In genomic region chr4:114666979-114667328, GRCm38 (mm10) we compare ENCODE assay signal across 10 mouse cellular contexts.
DNase-seq lines count a peak whose midpoint lies in the region; ATAC-seq and TF ChIP-seq lines count a peak whose summit lies in the region.
"Had no signal": no experiment of that assay in that cellular context is flagged by ENCODE, and none has a peak within 500 bp of the region (broad histone marks: within the 10 kb centered on the region; RNA-seq: fewer than 3 reads in every experiment).

No protein-coding gene starts in this region.

- H3K27me3 ChIP-seq in lung, embryonic 15.5 days, result peaks cover 57% of the 10 kb centered on the region
- H3K27me3 ChIP-seq in forebrain, embryonic 13.5 days, result peaks cover 96% of the 10 kb centered on the region
- H3K27me3 ChIP-seq in limb, embryonic 14.5 days (ENCODE audit: control insufficient read depth, insufficient read depth, low read length), result peaks cover 76% of the 10 kb centered on the region

- no peaks in the 10 kb centered on the region for H3K36me3 ChIP-seq in lung, embryonic 15.5 days
- no peaks in the 10 kb centered on the region for H3K36me3 ChIP-seq in forebrain, embryonic 13.5 days (ENCODE audit: poor library complexity, severe bottlenecking)
- no peaks in the 10 kb centered on the region for H3K36me3 ChIP-seq in limb, embryonic 14.5 days (ENCODE audit: control insufficient read depth, insufficient read depth, low read length)

- peak overlapping the region; percentile 47 for H3K4me2 ChIP-seq in lung, embryonic 15.5 days
- H3K4me2 ChIP-seq in forebrain, embryonic 13.5 days, result peak overlapping the region; percentile 50
- H3K4me2 ChIP-seq in limb, embryonic 14.5 days (replicated peaks; ENCODE audit: low read depth, low read length, severe bottlenecking), result peak overlapping the region; percentile 40

- H3K9ac ChIP-seq in lung, embryonic 15.5 days, result no peak overlapping the region
- H3K9ac ChIP-seq in forebrain, embryonic 13.5 days, result no peak overlapping the region
- 0 out of 2 replicates have a peak overlapping the region, but pooled peaks have one; percentile 31 for H3K9ac ChIP-seq in limb, embryonic 14.5 days (ENCODE audit: low read depth, low read length, severe bottlenecking)

- peak; percentile 14; the same call in 1 of the 2 replicates for ATAC-seq in lung, embryonic 15.5 days (ENCODE audit: borderline replicate concordance, extremely low read depth, low FRiP score, low TSS enrichment)
- no peak; the same call in 1 of the 2 replicates for ATAC-seq in forebrain, embryonic 13.5 days
- no peak for ATAC-seq in limb, embryonic 14.5 days (ENCODE audit: low FRiP score, low read depth)
- ATAC-seq: activated CD4-positive, CD25-positive, alpha-beta regulatory T cell, adult 4 months had no signal

- 18% methylated on average over 13 of the region's 13 CpGs for WGBS in lung, embryonic 15.5 days
- WGBS in forebrain, embryonic 13.5 days, result 3% methylated on average over 12 of the region's 13 CpGs
- 3% methylated on average over 12 of the region's 13 CpGs for WGBS in limb, embryonic 14.5 days
- 22% methylated on average over 13 of the region's 13 CpGs for WGBS in olfactory bulb, adult 2 months
- 32% methylated on average over 13 of the region's 13 CpGs for WGBS in lung, adult 2 months

- H3K4me1 ChIP-seq in lung, embryonic 15.5 days, result peaks cover 10% of the 10 kb centered on the region
- H3K4me1 ChIP-seq in forebrain, embryonic 13.5 days, result peaks cover 13% of the 10 kb centered on the region
- H3K4me1 ChIP-seq in limb, embryonic 14.5 days (ENCODE audit: control insufficient read depth, insufficient read depth, low read length), result peaks cover 17% of the 10 kb centered on the region
- peaks cover 13% of the 10 kb centered on the region for H3K4me1 ChIP-seq in olfactory bulb, adult 2 months (ENCODE audit: control insufficient read depth, insufficient read depth, low read length)
- H3K4me1 ChIP-seq in lung, adult 2 months (ENCODE audit: control insufficient read depth, insufficient read depth, low read length), result no peaks in the 10 kb centered on the region

- no peak for DNase-seq in lung, postnatal 36 days
- no peak for DNase-seq in limb, embryonic 14.5 days (ENCODE audit: low spot score)
- no peak for DNase-seq in left cerebral cortex, postnatal 10 days (ENCODE audit: extremely low spot score in 1 of 2, low spot score in 2 of 2)
- no peak for DNase-seq in c-Kit-positive CD71-positive TER-119-positive erythroid progenitor cells, embryonic 14.5 days (ENCODE audit: low spot score)
- no peak for DNase-seq in lung, adult 2 months

- H3K4me3 ChIP-seq in lung, embryonic 15.5 days, result peak overlapping the region; percentile 14
- H3K4me3 ChIP-seq in forebrain, embryonic 13.5 days, result peak overlapping the region; percentile 22
- peak overlapping the region; percentile 21 for H3K4me3 ChIP-seq in limb, embryonic 14.5 days (replicated peaks; ENCODE audit: low read length)
- peak overlapping the region; percentile 10; the same call in 1 of the 2 replicates for H3K4me3 ChIP-seq in olfactory bulb, adult 2 months (ENCODE audit: insufficient read depth, low read depth, low read length)
- no peak overlapping the region for H3K4me3 ChIP-seq in lung, adult 2 months (replicated peaks; ENCODE audit: extremely low read depth, low read depth, low read length)

- intact Hi-C loops in left cerebral cortex, postnatal 10 days (cut with DNase I), result loop anchor here (5.0 to 10.0 kb wide), 3 partner anchors 168 to 280 kb away; partner anchors contain the start of gene Foxd2

- TF ChIP-seq POLR2A in limb, embryonic 14.5 days (IDR thresholded peaks at IDR 0.05; ENCODE audit: borderline replicate concordance, extremely low read depth, insufficient read depth, insufficient read length), result no peak
- no peak for TF ChIP-seq POLR2A in olfactory bulb, adult 2 months (IDR thresholded peaks at IDR 0.05; ENCODE audit: insufficient read depth, low read depth, low read length)
- TF ChIP-seq POLR2A in lung, adult 2 months (IDR thresholded peaks at IDR 0.05; ENCODE audit: borderline replicate concordance, extremely low read depth, low read depth, low read length), result no peak

- TF ChIP-seq CTCF in olfactory bulb, adult 2 months (IDR thresholded peaks at IDR 0.05; ENCODE audit: insufficient read depth, low read depth, low read length), result no peak
- TF ChIP-seq CTCF in lung, adult 2 months (IDR thresholded peaks at IDR 0.05; ENCODE audit: insufficient read depth, low read length), result no peak

- H3K9me3 ChIP-seq in lung, embryonic 15.5 days, result no peaks in the 10 kb centered on the region
- no peaks in the 10 kb centered on the region for H3K9me3 ChIP-seq in forebrain, embryonic 13.5 days (replicated peaks)
- no peaks in the 10 kb centered on the region for H3K9me3 ChIP-seq in limb, embryonic 14.5 days (ENCODE audit: control insufficient read depth, low read length)

- no peak overlapping the region for H3K27ac ChIP-seq in lung, embryonic 15.5 days
- H3K27ac ChIP-seq in forebrain, embryonic 13.5 days, result no peak overlapping the region
- no peak overlapping the region for H3K27ac ChIP-seq in limb, embryonic 14.5 days (replicated peaks; ENCODE audit: low read depth, low read length)
- no peak overlapping the region for H3K27ac ChIP-seq in olfactory bulb, adult 2 months (ENCODE audit: insufficient read depth, low read depth, low read length)
- H3K27ac ChIP-seq: macrophage had no signal
